Mouse (Mus musculus) C2C12 (cell line): ENCODE data around the gene Agps.

Experiments
- CEBPB ChIP-seq: IDR thresholded peaks from one replicate; pipeline ENCODE4 v1.6.1; 2011; ENCODE audit warnings: low read depth, mild to moderate bottlenecking, control low read depth, moderate library complexity
- CTCF ChIP-seq: IDR thresholded peaks from one replicate; pipeline ENCODE4 v1.5.1; 2011; ENCODE audit not compliant: control insufficient read depth, insufficient read depth, insufficient read length
- MAX ChIP-seq: IDR thresholded peaks from one replicate; pipeline ENCODE4 v1.6.1; 2011; ENCODE audit warnings: mild to moderate bottlenecking, control low read depth
- MYOD1 ChIP-seq: IDR thresholded peaks from one replicate; pipeline ENCODE4 v1.6.1; 2011; ENCODE audit warnings: low read depth; ENCODE audit not compliant: control insufficient read depth, insufficient read length
- USF1 ChIP-seq: IDR thresholded peaks from one replicate; pipeline ENCODE4 v1.6.1; 2011; ENCODE audit warnings: low read depth, mild to moderate bottlenecking, control low read depth, moderate library complexity

DNA sequence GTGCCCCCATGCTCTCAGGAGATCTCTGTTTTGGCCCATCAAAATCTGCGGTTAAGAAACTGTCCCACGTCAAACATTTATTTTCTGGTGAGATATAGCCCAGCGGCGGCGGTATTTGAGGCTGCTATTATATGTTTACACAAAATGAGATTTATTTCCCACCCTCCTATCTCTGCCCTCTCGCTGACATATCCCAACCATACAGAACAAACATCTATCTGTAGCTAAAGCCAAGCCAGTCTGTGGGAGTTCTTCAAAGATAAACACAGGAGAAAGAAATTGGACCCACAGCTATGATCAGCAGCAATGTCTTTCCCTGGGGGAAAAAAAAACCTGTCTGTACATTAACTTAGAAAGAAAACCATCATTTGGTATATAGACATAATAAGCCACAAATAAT, 15.3 kb upstream of the Agps start:
- TF ChIP-seq CEBPB (no peak), MAX (no peak), CTCF (no peak), MYOD1 (no peak), USF1 (no peak)
